Mouse (Mus musculus): ENCODE measurements at regions not wholly inside any gene's neighbourhood (a gene's known extent, or its start where the extent isn't known, plus 50 kb on each side); places are given as distances from the start of the nearest gene placed in this dataset.

GRCm38 (mm10) chr2:46445306-46445705, 1328.1 kb upstream of the Zeb2 start:
- TF ChIP-seq CTCF (IDR thresholded peaks at IDR 0.05; ENCODE audit: extremely low read depth, insufficient read depth, insufficient read length, insufficient replicate concordance) (no peak), POLR2A (IDR thresholded peaks at IDR 0.05; ENCODE audit: low read depth, low read length) (no peak)
